Mouse (Mus musculus) forebrain, postnatal 0 days (tissue): ENCODE measurements around the gene Cass4. TPM values are rescaled to one million over a fixed set of nuclear protein-coding genes. Genes with fewer than 3 reads are reported as not detected.
A peak's percentile ranks its signal among the peaks of the same experiment; 100 is the strongest.

Experiments
- ATAC-seq: fragments of 200-750 bp; cut with Nextera tagmentation; 2 replicates; pipeline ENCODE4 v1.8.0; 2017; ENCODE audit warnings: mild to moderate bottlenecking, moderate library complexity
- DNase-seq: peaks from one replicate; pipeline ENCODE4 v3.0.0-alpha.2; 2015
- H3K27ac ChIP-seq: fragments of 300-500 bp; sonication (generic); 2 replicates; pipeline ENCODE4 v1.5.1; 2014; ENCODE audit warnings: low read depth, mild to moderate bottlenecking, antibody characterized with exemption, low read length, moderate library complexity, mixed read lengths
- H3K27me3 ChIP-seq: fragments of 300-500 bp; sonication (generic); 2 replicates; pipeline ENCODE4 v1.6.1; 2014; ENCODE audit warnings: mild to moderate bottlenecking, low read length, mixed read lengths; ENCODE audit not compliant: insufficient read depth
- H3K36me3 ChIP-seq: fragments of 300-500 bp; sonication (generic); 2 replicates; pipeline ENCODE4 v1.6.1; 2014; ENCODE audit warnings: mild to moderate bottlenecking, moderate library complexity; ENCODE audit not compliant: insufficient read depth
- H3K4me1 ChIP-seq: fragments of 300-500 bp; sonication (generic); 2 replicates; pipeline ENCODE4 v1.6.1; 2014; ENCODE audit warnings: antibody characterized with exemption; ENCODE audit not compliant: insufficient read depth
- H3K4me2 ChIP-seq: fragments of 300-500 bp; sonication (generic); 2 replicates; pipeline ENCODE4 v1.6.1; 2014; ENCODE audit warnings: low read depth, mild to moderate bottlenecking, moderate library complexity
- H3K4me3 ChIP-seq: fragments of 300-500 bp; sonication (generic); 2 replicates; pipeline ENCODE4 v1.5.1; 2014; ENCODE audit warnings: low read depth, low read length, mixed read lengths
- H3K9ac ChIP-seq: fragments of 300-500 bp; sonication (generic); 2 replicates; pipeline ENCODE4 v1.6.1; 2014; ENCODE audit warnings: mild to moderate bottlenecking
- H3K9me3 ChIP-seq: fragments of 300-500 bp; sonication (generic); 2 replicates; pipeline ENCODE4 v1.6.1; 2016; ENCODE audit warnings: low read length
- CTCF ChIP-seq: sonication (generic); IDR thresholded peaks from 2 replicates; pipeline ENCODE4 v1.5.1; 2016; ENCODE audit warnings: antibody characterized with exemption, control low read depth, low read depth
- WGBS: fragments of 180-500 bp; shearing (Covaris S2); extraction: QIAGEN DNeasy Blood & Tissue Kit; methylation state at CpG from one replicate; pipeline ENCODE4 v1.1.7; 2014; 5-methylcytosine and 5-hydroxymethylcytosine counted together
- polyA plus RNA-seq: library from polyadenylated mRNA; unstranded; fragments of >200 nt; fragmentation: Nextera tagmentation; extraction: Ambion mirVana; gene quantifications from 2 replicates; pipeline ENCODE4 v1.2.1, GENCODE M21; 2015
- total RNA-seq: library from RNA; depleted of rRNA; stranded (reverse); fragments of >200 nt; gene quantifications from 2 replicates; pipeline ENCODE4 v1.2.3, GENCODE M21; 2014

The Cass4 gene
- total and polyA plus RNA-seq, 2 experiments from 2014 or later: 0.12 to 0.24 TPM

DNA sequence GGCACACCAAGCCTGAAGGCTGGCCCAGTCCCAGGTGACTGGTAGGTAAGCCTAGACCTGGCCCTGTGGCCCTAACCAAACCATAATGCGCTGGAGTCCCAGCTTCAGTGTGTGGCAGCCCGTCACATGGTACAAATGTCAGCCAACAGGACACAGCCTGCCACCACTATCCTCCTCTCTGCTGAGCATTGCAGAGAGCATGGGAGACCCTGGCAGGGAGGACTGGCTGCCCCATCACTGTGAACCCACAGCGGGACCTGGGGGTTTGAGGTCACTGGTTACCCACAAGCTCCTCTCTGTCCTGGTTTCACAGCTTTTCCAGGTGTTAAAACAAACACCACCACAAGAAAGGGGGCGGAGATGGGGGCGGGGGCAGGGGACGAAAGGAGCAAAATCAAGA is 3.3 kb upstream of the Cass4 start:
- Histone ChIP-seq H3K4me1 (no peaks in the 10 kb centered on the region), H3K9ac (no peak overlapping the region), H3K9me3 (no peaks in the 10 kb centered on the region), H3K36me3 (no peaks in the 10 kb centered on the region), H3K27me3 (no peaks in the 10 kb centered on the region), H3K4me2 (no peak overlapping the region), H3K27ac (no peak overlapping the region), H3K4me3 (no peak overlapping the region)
- DNase-seq (no peak), ATAC-seq (no peak)
- TF ChIP-seq CTCF: no peak
- WGBS: 60% methylated on average over 6 of the region's 6 CpGs

DNA sequence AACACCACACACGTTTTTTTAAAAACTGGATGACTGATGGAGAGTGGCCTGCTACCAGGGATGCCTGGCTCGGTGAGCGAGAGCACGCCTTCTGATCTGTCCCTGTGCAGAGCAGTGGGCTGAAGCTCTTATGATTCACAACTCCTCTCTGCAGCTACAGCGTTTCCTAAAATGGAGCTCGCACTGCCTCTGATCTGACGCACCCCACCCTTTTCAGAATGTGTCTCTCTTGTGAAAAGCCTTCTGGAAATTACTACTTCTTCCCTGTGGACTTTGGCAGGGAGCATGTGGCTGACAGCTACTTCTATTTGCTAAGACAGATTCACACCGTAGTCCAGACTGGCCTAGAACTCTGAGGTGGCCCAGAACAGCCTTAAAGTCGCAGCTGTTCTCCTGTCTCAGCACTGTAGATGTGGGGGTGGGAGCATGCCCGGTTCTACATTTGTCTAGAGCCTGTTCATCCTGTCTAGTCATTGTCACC is 1.5 kb upstream of the Cass4 start:
- no peak overlapping the region for H3K4me2 ChIP-seq
- no peak for TF ChIP-seq CTCF
- no peaks in the 10 kb centered on the region for H3K36me3 ChIP-seq
- no peaks in the 10 kb centered on the region for H3K9me3 ChIP-seq
- DNase-seq (peak; percentile 9), ATAC-seq (peak; percentile 42)
- H3K27me3 ChIP-seq: no peaks in the 10 kb centered on the region
- WGBS: 70% methylated on average over 10 of the region's 10 CpGs
- H3K27ac ChIP-seq: no peak overlapping the region
- no peak overlapping the region for H3K4me3 ChIP-seq
- no peaks in the 10 kb centered on the region for H3K4me1 ChIP-seq
- H3K9ac ChIP-seq: no peak overlapping the region

DNA sequence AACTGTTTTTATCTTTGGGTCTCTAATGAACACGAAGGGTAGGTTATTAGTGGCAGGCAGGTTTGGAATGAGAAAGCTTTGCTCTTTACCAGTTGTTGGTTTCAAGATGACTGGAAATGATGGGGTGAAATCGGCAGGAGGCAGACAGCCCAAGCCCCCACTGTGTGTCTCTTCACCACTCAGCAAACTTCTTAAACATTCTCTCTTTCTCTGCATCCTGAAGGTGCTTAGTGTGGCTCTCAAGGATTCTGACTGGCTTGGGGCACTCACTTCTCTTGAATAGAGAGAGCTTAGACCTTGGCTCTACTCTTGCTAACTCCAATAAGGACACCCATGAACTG is 428 bp downstream of the Cass4 start:
- Histone ChIP-seq H3K27me3 (no peaks in the 10 kb centered on the region), H3K4me1 (no peaks in the 10 kb centered on the region), H3K4me2 (no peak overlapping the region), H3K9ac (no peak overlapping the region), H3K9me3 (no peaks in the 10 kb centered on the region), H3K36me3 (no peaks in the 10 kb centered on the region), H3K4me3 (no peak overlapping the region), H3K27ac (no peak overlapping the region)
- WGBS: 86% methylated on average over 2 of the region's 2 CpGs
- TF ChIP-seq CTCF: no peak
- no peak for DNase-seq
- no peak for ATAC-seq

- H3K36me3 ChIP-seq: no peaks in the 10 kb centered on the region
- no peak overlapping the region for H3K4me3 ChIP-seq
- no peaks in the 10 kb centered on the region for H3K9me3 ChIP-seq
- no peaks in the 10 kb centered on the region for H3K27me3 ChIP-seq
- no peak for TF ChIP-seq CTCF
- H3K4me1 ChIP-seq: no peaks in the 10 kb centered on the region
- H3K27ac ChIP-seq: no peak overlapping the region
- no peak overlapping the region for H3K9ac ChIP-seq
- WGBS: 68% methylated on average over 4 of the region's 4 CpGs
- ATAC-seq: no peak
- no peak overlapping the region for H3K4me2 ChIP-seq
- DNase-seq: no peak
Observed at GRCm38 (mm10) chr2:172394671-172395070, 1.1 kb downstream of the Cass4 start.

DNA sequence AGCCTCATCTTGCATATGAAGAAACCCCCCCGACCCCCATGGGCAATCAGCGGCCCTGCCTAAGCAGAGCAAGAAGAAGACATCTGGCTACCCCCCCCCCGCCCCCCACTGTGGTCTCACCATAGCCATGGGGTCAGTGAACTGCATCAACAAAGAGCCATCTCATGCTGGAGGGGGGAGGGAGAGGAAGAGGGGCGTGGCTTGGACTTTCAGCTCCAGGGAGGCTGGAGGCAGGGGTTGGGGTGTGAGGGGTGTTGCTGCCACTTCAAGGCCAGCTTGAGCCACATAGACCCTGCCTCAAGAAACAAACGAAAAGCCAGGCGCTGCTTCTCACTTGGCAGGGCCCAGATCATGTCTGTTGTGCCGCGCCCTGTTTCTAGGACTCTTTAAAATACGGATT is 2.4 kb downstream of the Cass4 start:
- H3K9ac ChIP-seq: no peak overlapping the region
- ATAC-seq (no peak), DNase-seq (no peak)
- H3K9me3 ChIP-seq: no peaks in the 10 kb centered on the region
- H3K36me3 ChIP-seq: no peaks in the 10 kb centered on the region
- no peak overlapping the region for H3K4me3 ChIP-seq
- H3K4me2 ChIP-seq: no peak overlapping the region
- no peak for TF ChIP-seq CTCF
- WGBS: 53% methylated on average over 9 of the region's 9 CpGs
- no peak overlapping the region for H3K27ac ChIP-seq
- H3K4me1 ChIP-seq: no peaks in the 10 kb centered on the region
- H3K27me3 ChIP-seq: no peaks in the 10 kb centered on the region

GRCm38 (mm10) chr2:172399901-172400300 is 6.3 kb downstream of the Cass4 start:
- no peak overlapping the region for H3K4me3 ChIP-seq
- ATAC-seq (peak; percentile 29; the same call in 1 of the 2 replicates), DNase-seq (no peak)
- no peak for TF ChIP-seq CTCF
- H3K9me3 ChIP-seq: no peaks in the 10 kb centered on the region
- H3K27ac ChIP-seq: no peak overlapping the region
- no peaks in the 10 kb centered on the region for H3K36me3 ChIP-seq
- WGBS: 31% methylated on average over 9 of the region's 9 CpGs
- H3K4me2 ChIP-seq: no peak overlapping the region
- H3K4me1 ChIP-seq: no peaks in the 10 kb centered on the region
- no peaks in the 10 kb centered on the region for H3K27me3 ChIP-seq
- no peak overlapping the region for H3K9ac ChIP-seq

GRCm38 (mm10) chr2:172401116-172401825 is 7.7 kb downstream of the Cass4 start:
- Histone ChIP-seq H3K27ac (no peak overlapping the region), H3K4me3 (no peak overlapping the region), H3K4me1 (no peaks in the 10 kb centered on the region), H3K9me3 (no peaks in the 10 kb centered on the region), H3K27me3 (no peaks in the 10 kb centered on the region), H3K36me3 (no peaks in the 10 kb centered on the region), H3K4me2 (no peak overlapping the region), H3K9ac (no peak overlapping the region)
- 71% methylated on average over 13 of the region's 13 CpGs for WGBS
- DNase-seq: no peak
- no peak for ATAC-seq
- no peak for TF ChIP-seq CTCF
